Mouse (Mus musculus) thymus, adult 2 months (tissue): ENCODE results near the gene Spag9.

ENCODE experiments used
- CTCF ChIP-seq: fragments of 200-500 bp; IDR thresholded peaks from 2 replicates; pipeline ENCODE4 v1.5.1; 2012; ENCODE audit warnings: mild to moderate bottlenecking, control low read depth, low read length, moderate library complexity, borderline replicate concordance; ENCODE audit not compliant: control insufficient read depth, poor library complexity, insufficient read depth; ENCODE audit errors: extremely low read depth
- POLR2A ChIP-seq: fragments of 200-500 bp; IDR thresholded peaks from 2 replicates; pipeline ENCODE4 v1.6.1; 2012; ENCODE audit warnings: mild to moderate bottlenecking, low read length, control low read depth, moderate library complexity; ENCODE audit not compliant: control insufficient read depth, poor library complexity, insufficient read depth; ENCODE audit errors: extremely low read depth

DNA sequence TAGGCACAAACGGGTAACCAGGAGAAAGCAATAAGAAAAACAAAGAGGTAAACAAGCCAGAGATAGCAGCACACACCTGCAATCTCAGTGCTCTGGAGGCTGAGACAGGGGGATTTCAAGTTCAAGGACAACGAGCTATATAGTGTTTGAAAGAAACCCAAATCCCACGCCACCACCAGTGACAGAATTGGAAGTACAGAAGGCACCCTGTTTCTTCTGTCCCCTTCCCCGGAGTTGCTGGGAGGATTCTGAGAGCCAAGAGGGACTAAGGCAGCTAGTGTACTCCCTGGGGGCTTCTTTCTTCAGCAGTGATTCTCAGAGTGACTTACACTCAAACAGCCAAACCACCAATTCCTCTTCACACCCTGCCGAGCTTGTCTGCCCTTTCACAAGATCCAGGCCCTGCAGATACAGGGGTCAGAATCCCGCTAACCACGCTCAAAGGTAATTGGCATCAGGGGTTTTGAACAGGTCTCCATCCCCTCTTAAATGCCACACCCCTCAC is 164.1 kb downstream of the Spag9 start:
- TF ChIP-seq POLR2A (no peak), CTCF (no peak)
